Mouse (Mus musculus) heart, adult 18-20 months (tissue): Measurements from ENCODE around the gene Nckap5. TPM values are rescaled to one million over a fixed set of nuclear protein-coding genes. Genes with fewer than 3 reads are reported as not detected.
A peak's percentile ranks its signal among the peaks of the same experiment; 100 is the strongest.
"Not testable (repeated sequence)": the region's sequence is repeated elsewhere in the genome, so short reads cannot be mapped to it uniquely, and the experiment has no call there.

Experiments
- DNase-seq, 2 experiments: peaks; one replicate each; pipeline ENCODE4 v3.0.0; 2021 to 2022; ENCODE audit warnings: mixed read lengths in 1 of 2
- total RNA-seq, 2 experiments: library from RNA; stranded (reverse); gene quantifications; 2 replicates each; pipeline ENCODE4 v1.2.3; 2021

Nckap5 gene
- total RNA-seq, 2 experiments from 2014 or later = 8.8 to 10.9 TPM

DNA sequence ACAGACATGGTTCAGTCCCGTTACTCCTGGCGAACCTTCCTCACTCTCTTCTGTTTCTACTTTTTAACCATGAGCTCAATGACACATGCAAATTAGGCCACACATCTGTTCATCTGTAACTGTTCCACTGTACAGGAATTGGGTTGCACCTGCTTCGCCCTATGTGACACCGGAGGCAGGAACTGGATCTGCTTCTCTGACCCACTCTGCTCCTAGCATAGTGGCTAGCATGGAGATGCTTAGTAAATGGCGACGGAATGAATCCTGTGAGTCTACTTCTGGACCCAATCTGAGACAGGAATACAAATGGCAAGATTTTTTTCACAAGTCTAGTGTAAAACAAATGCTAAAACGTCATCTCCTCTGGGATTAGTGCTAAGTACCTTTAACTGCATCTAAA is 663.1 kb downstream of the Nckap5 start:
- DNase-seq = no peak

DNA sequence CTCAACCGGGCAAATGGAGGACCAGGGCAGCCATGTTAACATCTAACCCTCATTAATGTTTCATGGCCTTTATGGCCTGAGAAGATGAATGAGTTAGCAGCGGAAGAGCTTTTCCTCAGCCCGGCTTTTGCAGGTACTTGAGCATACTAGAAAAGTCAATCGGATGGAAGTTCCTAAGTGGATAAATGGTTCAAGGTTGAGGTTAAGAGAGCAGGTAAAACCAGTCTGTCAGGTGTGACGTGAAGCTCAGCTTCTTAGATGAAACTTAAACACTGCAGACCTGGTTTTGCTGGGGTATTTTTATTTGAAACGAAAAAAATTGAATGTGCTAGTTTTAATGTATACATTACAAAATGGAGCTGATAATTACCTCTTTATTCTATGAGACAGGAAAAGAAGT is 671.3 kb downstream of the Nckap5 start:
- DNase-seq = no peak

DNA sequence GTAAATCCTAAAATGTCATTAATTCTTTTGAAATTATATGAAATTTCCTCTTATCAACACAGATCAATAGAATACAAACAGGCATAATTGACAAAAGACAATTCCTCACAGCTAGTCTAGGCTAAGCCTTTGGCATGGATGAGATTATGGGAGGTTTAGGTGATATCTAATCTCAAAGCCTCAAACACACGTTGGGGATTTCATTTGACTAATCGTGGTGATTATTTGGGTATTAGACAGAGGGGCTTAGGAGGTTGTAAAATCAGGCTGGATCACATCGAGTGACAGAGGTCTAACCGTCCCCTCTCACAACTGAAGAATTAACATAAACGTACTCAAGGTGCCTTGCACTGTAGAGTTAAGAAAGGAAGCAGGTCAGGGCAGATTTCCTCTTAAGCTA is 674.8 kb downstream of the Nckap5 start:
- DNase-seq = no peak

DNA sequence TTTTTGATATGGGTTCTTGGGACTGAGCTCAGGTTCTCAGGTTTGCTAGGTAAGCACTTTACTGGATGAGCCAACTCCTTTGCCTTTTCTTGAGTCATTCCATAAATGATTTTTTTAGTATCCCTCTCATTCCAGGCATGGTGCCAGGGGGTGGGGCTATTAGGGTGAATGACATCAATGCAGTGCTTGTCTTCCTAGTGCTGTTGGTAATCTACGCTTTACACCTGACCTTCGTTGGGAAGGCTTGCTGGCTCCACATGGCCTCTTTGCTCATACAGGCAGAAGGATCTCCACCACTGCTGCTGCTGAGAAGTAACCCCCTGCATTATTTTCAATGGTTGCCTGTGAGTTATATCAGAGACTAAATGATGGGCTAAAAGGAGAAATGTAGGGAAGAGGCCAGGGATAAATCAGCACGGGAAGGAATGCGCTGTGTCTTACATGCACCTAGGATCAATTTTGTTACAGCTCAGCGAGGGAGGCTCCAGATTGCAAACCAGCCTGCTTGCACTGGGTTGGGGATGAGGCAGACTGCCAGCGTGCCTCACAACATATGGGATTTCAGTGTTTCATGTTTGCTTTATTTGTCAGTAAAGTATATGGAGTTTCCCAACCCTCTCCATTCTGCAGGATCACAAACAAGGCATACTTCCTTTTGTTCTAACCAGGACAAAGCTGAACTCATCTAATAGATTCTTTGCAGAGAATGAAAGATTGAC is 676.9 kb downstream of the Nckap5 start:
- DNase-seq = no peak

DNA sequence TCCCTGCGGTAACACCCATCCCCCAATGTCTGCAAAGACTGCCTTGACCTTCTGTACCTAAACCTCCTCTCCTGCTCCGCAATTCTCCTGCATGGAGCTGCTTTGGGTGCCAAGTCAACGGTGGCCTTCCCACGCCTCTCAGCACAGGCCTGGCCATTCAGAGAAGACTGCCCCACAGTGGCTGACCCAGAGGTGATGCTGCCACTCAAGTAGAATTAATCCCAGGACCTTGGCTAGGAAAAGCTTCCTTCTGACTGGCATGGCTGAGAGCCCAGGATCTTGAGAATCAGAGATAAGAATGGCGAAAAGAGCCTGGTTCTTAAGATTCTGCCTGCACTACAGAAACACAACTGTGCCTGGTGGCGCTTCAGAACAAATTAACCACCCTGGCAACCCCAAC is 678.4 kb downstream of the Nckap5 start:
- DNase-seq = no peak

DNA sequence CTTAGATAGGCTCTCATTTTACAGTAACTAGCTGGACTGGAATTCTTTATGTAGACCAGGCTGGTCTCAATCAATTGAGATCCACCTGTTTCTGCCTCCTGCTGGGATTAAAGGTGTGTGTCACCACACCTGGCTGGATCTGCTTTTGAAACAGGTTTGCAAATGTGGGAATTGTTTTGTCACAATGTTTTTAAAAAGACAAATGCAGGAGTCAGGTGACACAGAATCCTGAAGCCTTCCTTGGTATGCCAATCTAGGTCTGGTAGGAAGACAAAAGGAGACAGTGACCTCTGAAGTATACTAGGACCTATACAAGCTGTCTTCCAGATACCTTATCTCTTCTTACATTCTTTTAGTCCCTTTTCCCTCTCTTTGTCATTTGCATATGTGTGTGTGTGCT is 680.6 kb downstream of the Nckap5 start:
- no peak for DNase-seq

DNA sequence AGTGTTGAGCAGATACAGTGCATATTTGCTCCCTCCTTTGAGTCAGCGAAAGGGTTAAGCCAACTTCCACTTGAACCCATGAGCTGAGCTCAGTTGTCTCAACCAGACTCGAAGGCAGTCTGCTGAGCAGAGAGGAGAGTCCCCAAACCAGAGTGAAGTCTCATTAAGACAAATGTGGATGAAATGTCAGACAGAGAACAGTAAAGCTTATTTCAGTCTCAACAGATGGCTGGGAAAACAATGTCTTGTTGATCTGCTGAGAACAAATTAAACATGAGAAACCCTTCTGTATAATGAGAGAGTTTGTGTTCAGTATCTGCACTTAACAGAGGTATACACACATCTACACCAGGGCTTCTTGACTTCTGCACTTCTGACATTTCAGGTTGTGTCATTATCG is 694.9 kb downstream of the Nckap5 start:
- no peak for DNase-seq

DNA sequence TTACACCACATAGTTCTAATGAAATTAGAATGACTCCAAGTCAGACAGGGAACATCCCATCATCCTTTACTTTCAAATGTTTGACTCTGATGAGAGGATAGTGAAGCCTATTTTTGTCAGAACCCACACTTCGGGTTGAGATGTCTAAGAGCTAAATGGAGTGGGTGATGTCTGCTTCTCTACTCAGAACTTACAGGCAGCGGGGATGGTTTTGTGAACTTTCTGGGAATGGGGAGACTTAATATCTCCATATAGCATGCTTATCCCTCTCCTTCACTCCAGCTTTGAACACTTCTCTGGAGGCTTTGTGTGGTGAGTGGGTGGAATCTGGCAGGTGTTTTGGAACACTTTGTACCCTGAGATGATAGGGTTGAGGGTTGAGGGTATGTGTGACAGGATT is 698.3 kb downstream of the Nckap5 start:
- no peak for DNase-seq

DNA sequence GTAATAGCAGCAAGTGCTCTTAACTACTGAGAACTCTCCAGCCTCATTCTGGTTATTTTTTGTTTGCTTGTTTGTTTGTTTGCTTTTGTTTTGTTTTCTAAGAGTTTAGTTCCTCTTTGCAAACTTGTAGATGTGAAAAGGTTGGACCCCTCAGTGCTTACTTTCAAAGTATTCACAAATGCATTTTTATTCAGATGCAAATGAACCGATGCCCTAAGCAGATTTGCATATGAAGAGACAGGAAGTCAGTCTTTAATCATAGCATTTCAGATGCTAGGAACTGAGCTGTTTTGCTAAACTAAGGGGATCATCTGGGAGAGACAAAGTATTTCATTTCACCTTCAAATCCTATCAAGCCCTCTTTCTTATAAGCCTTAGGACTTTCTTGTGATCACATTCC is 701.5 kb downstream of the Nckap5 start:
- DNase-seq = no peak

DNA sequence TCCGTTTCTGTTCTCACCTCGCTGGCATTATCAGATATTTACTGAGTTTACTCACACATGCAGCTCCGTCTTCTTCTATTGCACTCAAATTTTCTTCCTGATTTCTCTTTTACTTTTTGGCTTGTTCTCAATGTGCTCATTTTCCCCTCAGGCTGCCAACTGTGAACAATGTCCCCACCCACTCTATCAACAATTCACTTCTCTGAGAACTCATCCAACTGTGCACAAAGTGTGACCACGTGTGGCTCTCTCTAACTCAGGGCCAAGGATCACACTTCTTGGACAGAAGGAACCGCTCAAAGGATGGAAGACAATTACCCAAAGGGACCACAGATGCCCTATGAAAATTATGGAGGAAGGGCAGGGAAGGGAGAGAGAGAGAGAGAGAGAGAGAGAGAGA is 707.5 kb downstream of the Nckap5 start:
- peak in 1 of 2 experiments; percentile 1 for DNase-seq

DNA sequence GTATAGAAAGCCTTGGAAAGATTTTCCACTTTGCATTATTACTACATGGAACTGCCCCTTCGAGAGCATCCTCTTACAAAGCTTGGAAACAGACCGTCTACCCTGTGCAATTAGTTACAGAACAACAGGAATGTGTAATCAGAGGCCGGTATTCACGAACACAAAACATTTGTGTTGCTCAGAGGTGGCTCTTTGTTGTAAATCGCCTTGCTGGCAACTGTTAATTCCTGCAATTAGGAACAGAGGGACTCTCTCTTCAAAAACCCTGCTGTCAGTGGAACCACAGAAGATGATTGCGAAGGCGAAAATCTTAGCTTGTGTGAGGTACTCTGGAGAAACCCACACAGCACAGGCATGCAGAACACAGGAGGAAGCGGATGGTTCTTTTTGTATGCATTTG is 710.1 kb downstream of the Nckap5 start:
- no peak for DNase-seq

DNA sequence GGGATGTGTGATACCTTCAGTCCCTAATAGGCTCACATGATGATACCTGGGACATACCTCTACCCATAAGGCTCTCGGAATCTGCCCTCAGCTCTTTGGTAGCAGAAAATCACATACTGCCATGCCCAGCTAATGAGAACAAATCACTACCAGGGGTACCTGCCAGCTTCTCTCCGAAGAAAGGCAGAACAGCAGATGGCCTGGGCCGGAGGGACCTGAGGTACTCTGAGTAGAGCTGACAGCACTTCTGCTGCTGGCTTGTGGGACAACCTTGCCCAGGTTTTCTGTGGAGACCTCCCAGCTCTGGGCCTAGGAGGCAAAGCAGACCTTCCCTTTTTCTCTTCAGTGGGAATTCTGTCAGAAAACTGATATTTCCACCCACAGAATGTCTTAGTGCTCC is 714.6 kb downstream of the Nckap5 start:
- no peak for DNase-seq

DNA sequence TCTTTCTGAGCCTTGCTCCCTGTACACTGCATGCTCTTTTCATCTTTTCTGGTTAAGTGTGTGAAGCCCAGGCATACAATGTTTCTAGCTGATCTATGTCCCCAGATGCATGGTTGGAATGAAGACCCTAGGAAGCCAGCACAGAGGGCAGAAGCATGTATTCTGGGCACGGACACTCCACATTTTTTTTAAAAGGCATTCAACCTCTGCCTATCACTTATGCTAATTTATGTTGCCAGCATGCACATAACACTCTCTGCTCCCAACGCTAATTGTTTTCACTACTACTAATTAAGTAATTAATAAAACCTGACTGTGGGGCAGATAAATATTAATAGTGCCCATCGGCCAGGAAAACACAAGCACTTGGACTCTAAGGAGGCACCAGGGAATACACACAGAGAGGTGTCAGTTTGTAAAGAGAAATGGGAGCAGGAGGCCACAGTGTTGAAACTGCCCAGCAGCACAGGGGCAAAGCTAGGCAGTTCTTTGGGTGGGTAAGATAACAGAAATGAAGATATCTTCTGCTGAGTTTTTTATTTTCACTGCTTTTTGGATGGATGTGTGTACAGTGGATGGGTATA is 724.8 kb downstream of the Nckap5 start:
- no peak for DNase-seq

DNA sequence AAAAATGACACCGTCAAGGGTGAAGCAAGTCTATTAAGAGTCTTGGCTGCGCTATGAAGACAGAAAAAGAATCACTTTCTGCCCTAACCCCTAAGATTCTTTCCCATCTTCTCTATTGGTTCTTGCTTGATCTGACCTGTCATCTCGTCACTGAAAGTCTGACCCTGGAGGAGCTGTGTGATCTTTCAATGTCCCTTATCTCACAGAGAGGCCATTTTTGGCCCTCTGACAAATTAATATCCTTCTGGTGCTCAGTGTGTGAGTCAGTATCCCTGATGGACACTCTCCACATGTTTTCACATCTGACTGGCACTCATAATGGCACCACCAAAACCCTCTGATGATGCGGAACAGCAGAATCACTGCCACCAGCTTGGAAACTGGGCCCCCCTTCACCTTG is 736.3 kb downstream of the Nckap5 start:
- no peak for DNase-seq

DNA sequence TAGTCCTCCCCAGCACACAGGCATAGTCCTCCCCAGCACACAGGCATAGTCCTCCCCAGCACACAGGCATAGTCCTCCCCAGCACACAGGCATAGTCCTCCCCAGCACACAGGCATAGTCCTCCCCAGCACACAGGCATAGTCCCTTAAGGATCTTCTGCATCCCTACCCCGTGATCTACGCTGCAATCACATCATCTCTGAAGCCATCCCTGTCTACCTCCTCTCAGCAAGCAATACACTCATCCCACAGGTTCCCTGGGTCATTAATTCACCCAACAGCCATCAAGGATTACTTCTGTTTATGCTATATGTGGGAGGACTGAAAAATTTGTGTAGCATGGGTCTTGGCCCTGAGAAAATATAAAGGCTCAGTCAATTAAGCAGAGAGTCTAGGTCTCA is 738.6 kb downstream of the Nckap5 start:
- not testable (repeated sequence) for DNase-seq

DNA sequence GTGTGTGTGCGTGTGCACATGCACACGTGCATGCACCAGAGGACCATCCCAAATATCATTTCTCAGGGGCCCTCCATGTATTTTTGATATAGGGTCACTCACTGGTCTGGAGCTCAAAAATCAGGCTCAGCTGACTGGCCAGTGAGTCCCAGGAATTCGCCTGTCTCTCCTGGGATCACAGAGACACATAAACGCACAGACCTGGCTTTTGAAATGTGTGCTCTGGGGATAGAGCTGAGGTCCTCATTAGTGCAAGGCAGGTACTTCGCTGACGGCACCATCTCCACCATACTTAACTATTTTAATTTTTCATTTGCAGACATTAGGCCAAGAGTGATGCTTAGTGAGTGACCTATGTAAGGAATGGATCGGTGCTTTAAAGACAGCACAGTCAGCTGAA is 743.4 kb downstream of the Nckap5 start:
- DNase-seq = no peak

DNA sequence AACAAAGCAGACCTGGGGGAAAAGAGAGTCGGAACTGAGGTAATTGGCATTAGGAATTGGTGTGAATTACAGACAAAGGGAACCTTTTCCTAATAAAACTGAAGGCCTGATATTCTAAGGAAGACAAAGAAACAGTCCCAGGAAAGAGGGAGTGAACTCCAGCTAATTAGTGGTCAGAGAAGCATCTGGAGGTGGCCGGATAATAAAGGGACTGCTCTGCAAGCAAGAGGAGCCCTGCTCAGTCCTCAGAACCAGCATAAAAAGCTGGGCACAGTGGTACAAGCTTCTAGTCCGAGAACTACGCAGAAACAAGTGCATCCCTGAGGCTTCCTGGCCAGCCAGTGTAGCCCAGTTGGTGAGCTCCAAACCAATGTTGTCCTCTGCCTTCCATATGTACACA is 754.3 kb downstream of the Nckap5 start:
- no peak for DNase-seq

DNA sequence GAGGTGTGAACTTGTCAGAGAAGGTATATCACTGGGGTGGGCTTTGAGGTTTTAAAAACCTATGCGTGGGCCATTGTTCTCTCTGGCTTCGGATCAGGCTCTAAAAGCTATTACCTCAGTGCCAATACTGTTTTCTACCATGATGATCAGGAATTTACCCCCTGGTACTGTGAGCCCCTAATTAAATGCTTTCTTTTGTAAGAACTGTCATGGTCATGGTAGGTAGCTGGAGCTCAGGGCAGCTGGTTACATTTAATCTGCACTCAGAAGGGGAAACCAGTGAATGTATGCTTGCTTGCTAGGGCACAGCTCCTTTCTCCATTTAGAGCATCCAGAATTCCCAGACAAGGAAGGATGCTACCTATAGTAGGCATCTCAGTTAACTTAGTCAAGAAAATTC is 759.7 kb downstream of the Nckap5 start:
- DNase-seq = no peak

DNA sequence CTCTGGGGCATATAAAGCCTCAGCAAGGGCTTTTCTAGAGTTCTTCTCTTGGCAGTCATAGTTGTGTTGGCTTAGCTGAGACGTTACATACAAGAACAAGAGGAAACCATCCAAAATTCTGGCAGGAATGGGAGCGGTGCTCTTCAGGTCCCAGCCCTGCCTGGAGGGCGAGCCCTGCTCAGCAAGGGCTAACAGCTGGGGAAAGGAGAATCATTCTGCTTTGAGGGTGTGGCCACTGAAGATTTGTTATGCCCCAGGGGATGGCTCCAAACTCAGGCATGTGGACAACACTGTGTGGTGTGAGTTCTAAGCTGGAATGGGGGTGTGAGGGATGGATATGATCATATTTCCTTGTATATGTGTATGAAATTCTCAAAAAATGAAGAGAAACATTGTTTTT is 779.1 kb downstream of the Nckap5 start:
- DNase-seq = peak; percentile 4 to 14

DNA sequence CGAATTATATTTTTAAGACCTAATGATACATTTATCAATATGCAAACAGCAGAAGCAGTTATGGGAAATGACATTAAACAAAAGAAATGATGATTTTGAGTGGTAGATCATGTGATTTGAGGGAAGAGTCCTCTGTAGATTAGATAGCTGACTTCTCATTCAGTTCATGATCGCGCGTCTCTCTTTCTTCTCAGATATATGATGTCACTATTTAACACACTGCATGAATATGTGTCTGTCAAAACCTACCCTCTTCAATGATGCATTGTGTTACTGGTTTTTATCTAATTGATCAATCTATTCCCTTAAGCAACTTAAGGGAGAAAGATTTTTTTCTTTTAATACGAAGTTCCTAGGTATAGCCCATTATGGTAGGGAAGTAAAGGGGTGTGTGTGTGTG is 787.7 kb downstream of the Nckap5 start:
- DNase-seq = no peak

DNA sequence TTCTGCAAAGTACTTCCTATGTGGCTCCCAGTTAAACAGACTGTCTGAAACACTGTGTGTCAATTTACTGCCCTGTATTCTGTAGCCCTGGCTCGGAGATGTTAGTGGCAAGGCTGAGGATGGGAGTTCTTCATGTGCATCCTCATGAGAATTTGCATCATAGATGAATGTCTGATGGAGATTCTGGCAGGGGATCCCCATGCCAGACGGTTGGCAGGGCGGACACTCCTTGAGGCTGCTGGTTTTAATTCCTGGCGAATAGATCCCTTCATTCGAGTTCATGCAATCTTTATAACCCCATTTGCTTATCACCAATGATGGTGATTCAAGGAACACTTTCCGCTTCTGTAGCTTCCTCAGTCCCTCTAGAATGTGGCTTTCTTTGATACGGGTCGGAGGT is 803.1 kb downstream of the Nckap5 start:
- DNase-seq = no peak

DNA sequence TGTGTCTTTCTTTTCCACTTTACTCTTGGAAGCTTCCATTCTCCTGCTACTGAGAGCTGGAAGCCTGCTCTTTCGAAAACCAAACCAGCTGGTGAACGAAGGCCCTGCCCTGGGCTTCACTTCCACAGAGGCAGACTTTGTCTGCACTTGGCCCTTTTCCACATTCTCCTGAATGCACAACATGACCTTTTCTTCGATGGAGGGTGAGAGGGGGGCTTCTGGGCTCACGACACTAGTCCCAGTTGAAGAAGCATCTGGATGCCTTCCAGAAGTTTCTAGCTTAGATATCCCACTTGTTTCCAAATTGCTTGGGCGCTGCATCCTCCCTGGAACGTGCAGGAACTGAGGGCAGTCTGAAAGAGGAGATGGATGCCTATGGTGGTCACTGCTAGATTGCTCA is 806.1 kb downstream of the Nckap5 start:
- DNase-seq = no peak

DNA sequence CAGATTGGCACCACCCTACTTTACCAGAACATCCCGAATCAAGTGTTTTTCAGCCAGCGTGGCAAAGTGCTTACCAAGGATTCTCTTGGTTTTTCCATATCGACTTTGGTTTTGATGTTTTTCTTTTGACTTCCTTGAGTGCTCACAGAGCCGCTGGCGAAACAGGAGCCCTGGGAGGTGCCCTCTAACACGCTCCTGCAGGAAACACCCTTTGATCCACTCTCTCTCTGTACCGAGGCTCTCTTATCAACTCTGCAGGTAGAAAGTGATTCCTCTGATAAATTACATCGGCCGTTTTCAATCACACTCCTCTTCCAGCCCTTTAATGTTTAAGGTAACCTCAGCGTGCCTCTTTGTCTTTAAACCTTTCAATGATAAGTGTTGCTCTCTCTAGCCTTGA is 807.6 kb downstream of the Nckap5 start:
- no peak for DNase-seq

DNA sequence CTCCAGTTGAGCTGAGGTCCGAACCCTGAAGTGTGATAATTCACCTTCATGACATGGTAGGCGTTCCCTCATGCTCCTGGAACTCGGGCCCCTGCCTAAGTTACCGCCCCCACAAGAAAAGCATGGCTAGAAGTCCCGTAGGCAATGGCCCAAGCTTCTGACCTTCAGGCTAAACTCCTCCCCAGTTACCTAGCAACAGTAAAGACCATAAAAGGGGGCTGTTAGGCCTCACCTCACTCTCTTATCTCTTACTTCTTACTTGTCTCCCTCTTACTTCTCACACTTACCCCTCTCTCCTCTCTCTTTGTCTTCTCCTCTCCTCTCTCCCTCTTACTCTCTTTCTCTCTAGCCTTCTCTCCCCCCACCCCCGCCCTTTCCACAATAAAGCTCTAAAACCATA is 811.9 kb downstream of the Nckap5 start:
- DNase-seq = not testable (repeated sequence)
